Mouse (Mus musculus): Measurements from ENCODE around the gene Prpf4. TPM values are rescaled to one million over a fixed set of nuclear protein-coding genes. Genes with fewer than 3 reads are reported as not detected.

Prpf4 gene
- polyA plus RNA-seq, 1 experiment from 2014 or later: 6.8 TPM

- H3K4me3 ChIP-seq (ENCODE audit: inconsistent target): no peak overlapping the region
- H3K27ac ChIP-seq: no peak overlapping the region
- H3K79me2 ChIP-seq (ENCODE audit: inconsistent target): peaks cover 100% of the 10 kb centered on the region
- no peaks in the 10 kb centered on the region for H3K36me3 ChIP-seq (ENCODE audit: inconsistent target)
- WGBS (ENCODE audit: missing documents): 96% methylated on average over 4 of the region's 4 CpGs
These were observed 34.3 kb upstream of the Prpf4 start for GRCm38 (mm10) chr4:62374342-62374741.

- H3K4me3 ChIP-seq (ENCODE audit: inconsistent target): no peak overlapping the region
- no peak overlapping the region for H3K27ac ChIP-seq
- WGBS (ENCODE audit: missing documents): 90% methylated on average over 2 of the region's 2 CpGs
These were observed 32.5 kb upstream of the Prpf4 start for GRCm38 (mm10) chr4:62376123-62376522.

GRCm38 (mm10) chr4:62379724-62380381, 28.7 kb upstream of the Prpf4 start:
- H3K27ac ChIP-seq: no peak overlapping the region
- no peak overlapping the region for H3K4me3 ChIP-seq (ENCODE audit: inconsistent target)
- WGBS (ENCODE audit: missing documents): 95% methylated on average over 9 of the region's 9 CpGs
- peaks cover 5% of the 10 kb centered on the region; the same call in 1 of the 2 replicates for H3K36me3 ChIP-seq (ENCODE audit: inconsistent target)
- peaks cover 100% of the 10 kb centered on the region for H3K79me2 ChIP-seq (ENCODE audit: inconsistent target)

More at GRCm38 (mm10) chr4:62376123-62376522, 32.5 kb upstream of the Prpf4 start:
- Histone ChIP-seq H3K79me2 (ENCODE audit: inconsistent target) (peaks cover 100% of the 10 kb centered on the region), H3K36me3 (ENCODE audit: inconsistent target) (no peaks in the 10 kb centered on the region)

DNA sequence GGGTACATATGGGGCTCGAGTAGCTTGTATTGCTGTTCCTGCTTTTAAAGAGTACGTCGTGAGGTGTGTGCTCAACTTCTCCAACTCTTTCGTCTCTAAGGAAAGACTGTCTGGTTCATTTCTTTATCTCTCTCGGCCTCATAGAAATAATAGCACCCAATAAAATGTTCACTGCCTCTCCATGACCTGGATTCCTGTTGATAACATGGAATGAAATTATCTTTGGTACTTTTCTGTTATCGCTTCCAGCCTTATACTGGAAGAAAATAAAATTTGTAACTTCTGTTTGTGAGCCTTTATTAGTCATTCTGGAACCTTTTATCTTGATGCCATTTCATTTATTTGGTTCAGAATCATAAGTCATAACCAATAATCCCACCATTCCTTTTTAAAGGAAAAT, 25.4 kb upstream of the Prpf4 start:
- Histone ChIP-seq H3K36me3 (ENCODE audit: inconsistent target) (peaks cover 31% of the 10 kb centered on the region; the same call in 1 of the 2 replicates), H3K27ac (no peak overlapping the region), H3K4me3 (ENCODE audit: inconsistent target) (no peak overlapping the region), H3K79me2 (ENCODE audit: inconsistent target) (peaks cover 76% of the 10 kb centered on the region)
- 94% methylated on average over 6 of the region's 6 CpGs for WGBS (ENCODE audit: missing documents)

DNA sequence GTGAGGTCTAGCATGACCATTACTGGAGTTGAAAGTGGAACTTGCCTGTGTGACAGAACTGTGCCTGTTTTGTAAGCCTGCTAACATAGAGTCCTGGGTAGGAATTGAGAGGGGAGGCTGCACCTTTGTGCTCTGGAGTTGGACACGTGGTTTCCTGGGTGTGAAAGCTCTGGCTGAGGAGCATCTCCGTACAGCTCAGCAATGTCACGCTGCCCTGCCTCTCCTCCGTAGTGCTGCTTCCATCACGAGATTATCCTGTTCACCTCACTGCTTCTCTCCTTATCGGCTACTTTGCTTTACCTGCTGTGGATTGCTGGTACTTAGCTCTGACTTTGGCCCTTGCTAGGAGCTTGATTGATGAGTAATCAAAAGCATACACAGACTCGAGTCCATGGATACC, 24.8 kb upstream of the Prpf4 start:
- Histone ChIP-seq H3K4me3 (ENCODE audit: inconsistent target) (no peak overlapping the region), H3K36me3 (ENCODE audit: inconsistent target) (peaks cover 37% of the 10 kb centered on the region; the same call in 1 of the 2 replicates), H3K27ac (no peak overlapping the region), H3K79me2 (ENCODE audit: inconsistent target) (peaks cover 71% of the 10 kb centered on the region)
- WGBS (ENCODE audit: missing documents): 94% methylated on average over 7 of the region's 7 CpGs

GRCm38 (mm10) chr4:62384159-62384558, 24.4 kb upstream of the Prpf4 start:
- 100% methylated on average over 1 of the region's 1 CpGs for WGBS (ENCODE audit: missing documents)
- Histone ChIP-seq H3K27ac (no peak overlapping the region), H3K79me2 (ENCODE audit: inconsistent target) (peaks cover 67% of the 10 kb centered on the region), H3K4me3 (ENCODE audit: inconsistent target) (no peak overlapping the region), H3K36me3 (ENCODE audit: inconsistent target) (peaks cover 41% of the 10 kb centered on the region; the same call in 1 of the 2 replicates)

GRCm38 (mm10) chr4:62385439-62385838, 23.2 kb upstream of the Prpf4 start:
- 90% methylated on average over 5 of the region's 7 CpGs for WGBS (ENCODE audit: missing documents)
- Histone ChIP-seq H3K79me2 (ENCODE audit: inconsistent target) (peaks cover 54% of the 10 kb centered on the region), H3K27ac (no peak overlapping the region), H3K4me3 (ENCODE audit: inconsistent target) (no peak overlapping the region), H3K36me3 (ENCODE audit: inconsistent target) (peaks cover 52% of the 10 kb centered on the region; the same call in 1 of the 2 replicates)

GRCm38 (mm10) chr4:62389592-62390512, 18.7 kb upstream of the Prpf4 start:
- no peak overlapping the region for H3K27ac ChIP-seq

DNA sequence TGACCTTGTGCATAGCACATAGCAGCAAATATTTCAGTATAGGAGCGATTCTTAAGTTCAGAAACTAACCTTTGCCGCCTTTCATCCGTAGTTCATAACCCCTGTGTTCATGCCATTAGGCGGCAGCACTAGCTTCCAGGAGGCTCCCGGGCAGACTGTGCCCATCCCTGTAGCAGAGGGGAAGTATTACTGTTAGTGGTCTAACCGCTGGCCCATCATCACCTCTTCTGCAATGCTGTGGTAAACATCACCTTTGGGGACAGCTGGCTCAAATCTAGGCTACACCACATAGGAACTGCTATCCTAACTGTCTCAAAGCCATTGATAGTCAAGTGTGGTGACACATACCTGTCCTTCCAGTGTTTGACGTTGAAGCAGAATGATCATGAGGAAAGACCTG, 16.7 kb upstream of the Prpf4 start:
- Histone ChIP-seq H3K36me3 (ENCODE audit: inconsistent target) (peaks cover 50% of the 10 kb centered on the region; the same call in 1 of the 2 replicates), H3K27ac (no peak overlapping the region), H3K79me2 (ENCODE audit: inconsistent target) (peaks cover 16% of the 10 kb centered on the region), H3K4me3 (ENCODE audit: inconsistent target) (no peak overlapping the region)
- 57% methylated on average over 7 of the region's 7 CpGs for WGBS (ENCODE audit: missing documents)

More at GRCm38 (mm10) chr4:62389592-62390512, 18.7 kb upstream of the Prpf4 start:
- 92% methylated on average over 5 of the region's 5 CpGs for WGBS (ENCODE audit: missing documents)
- Histone ChIP-seq H3K79me2 (ENCODE audit: inconsistent target) (peaks cover 10% of the 10 kb centered on the region; the same call in 1 of the 2 replicates), H3K36me3 (ENCODE audit: inconsistent target) (peaks cover 51% of the 10 kb centered on the region; the same call in 1 of the 2 replicates), H3K4me3 (ENCODE audit: inconsistent target) (no peak overlapping the region)

GRCm38 (mm10) chr4:62393459-62393858, 15.1 kb upstream of the Prpf4 start:
- Histone ChIP-seq H3K79me2 (ENCODE audit: inconsistent target) (peaks cover 32% of the 10 kb centered on the region), H3K36me3 (ENCODE audit: inconsistent target) (peaks cover 40% of the 10 kb centered on the region; the same call in 1 of the 2 replicates), H3K27ac (no peak overlapping the region), H3K4me3 (ENCODE audit: inconsistent target) (no peak overlapping the region)
- WGBS (ENCODE audit: missing documents): 90% methylated on average over 6 of the region's 6 CpGs

DNA sequence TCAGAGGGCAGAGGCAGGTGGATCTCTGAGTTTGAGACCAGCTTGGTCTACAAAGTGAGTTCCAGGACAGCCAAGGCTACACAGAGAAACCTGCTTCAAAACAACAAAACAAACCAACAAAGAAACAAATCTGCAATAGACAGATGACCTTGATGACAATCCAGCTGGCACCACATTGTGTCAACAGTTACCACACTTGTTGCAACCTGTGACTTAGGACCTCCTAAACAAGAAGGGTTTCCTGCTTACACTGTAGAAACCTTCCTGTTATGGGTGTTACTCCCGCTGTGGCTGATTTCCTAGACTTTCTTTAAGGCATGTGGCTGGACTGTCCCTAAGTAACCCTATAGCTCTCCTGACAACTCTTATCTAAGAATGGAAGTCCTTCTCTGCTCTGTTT, 12.8 kb upstream of the Prpf4 start:
- peaks cover 43% of the 10 kb centered on the region; the same call in 1 of the 2 replicates for H3K36me3 ChIP-seq (ENCODE audit: inconsistent target)
- WGBS (ENCODE audit: missing documents): 63% methylated on average over 1 of the region's 1 CpGs
- no peak overlapping the region for H3K27ac ChIP-seq
- H3K4me3 ChIP-seq (ENCODE audit: inconsistent target): no peak overlapping the region
- H3K79me2 ChIP-seq (ENCODE audit: inconsistent target): peaks cover 48% of the 10 kb centered on the region

DNA sequence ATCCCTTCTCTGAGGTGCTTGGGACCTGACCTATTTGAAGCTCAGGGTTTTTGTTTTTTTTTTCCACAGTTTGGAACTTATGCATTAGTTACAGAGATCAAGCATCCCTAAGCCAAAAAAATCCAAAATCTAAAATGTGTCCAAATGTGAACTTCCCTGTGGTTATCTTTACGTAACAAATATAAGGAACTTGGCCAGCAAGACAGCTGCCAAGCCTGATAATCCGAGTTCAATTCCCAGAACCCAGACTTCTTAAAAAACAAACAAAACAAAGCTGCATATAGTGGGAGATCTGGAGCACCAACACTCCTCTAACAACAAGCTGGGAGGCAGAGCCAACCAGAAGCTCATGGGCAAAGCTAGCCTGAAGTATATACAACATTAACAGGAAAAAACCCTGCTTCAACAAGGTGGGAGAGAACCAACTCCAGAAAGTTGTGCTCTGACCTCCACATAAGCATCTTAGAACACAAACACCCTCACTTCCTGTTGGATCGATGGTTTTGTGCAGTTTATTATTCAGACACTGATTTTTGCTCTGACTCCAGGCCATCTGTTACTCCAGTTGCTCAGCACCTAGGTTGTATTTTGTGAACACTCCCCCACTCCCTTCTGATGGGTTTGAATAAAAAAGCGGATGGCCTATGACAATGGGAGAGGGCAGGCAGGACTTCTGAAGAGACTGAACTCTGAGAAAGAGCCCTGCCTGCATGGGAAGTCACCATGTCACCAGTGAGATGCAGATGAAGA, 10.8 kb upstream of the Prpf4 start:
- Histone ChIP-seq H3K79me2 (ENCODE audit: inconsistent target) (peaks cover 68% of the 10 kb centered on the region), H3K4me3 (ENCODE audit: inconsistent target) (no peak overlapping the region), H3K27ac (no peak overlapping the region), H3K36me3 (ENCODE audit: inconsistent target) (peaks cover 57% of the 10 kb centered on the region; the same call in 1 of the 2 replicates)
- 68% methylated on average over 4 of the region's 4 CpGs for WGBS (ENCODE audit: missing documents)

DNA sequence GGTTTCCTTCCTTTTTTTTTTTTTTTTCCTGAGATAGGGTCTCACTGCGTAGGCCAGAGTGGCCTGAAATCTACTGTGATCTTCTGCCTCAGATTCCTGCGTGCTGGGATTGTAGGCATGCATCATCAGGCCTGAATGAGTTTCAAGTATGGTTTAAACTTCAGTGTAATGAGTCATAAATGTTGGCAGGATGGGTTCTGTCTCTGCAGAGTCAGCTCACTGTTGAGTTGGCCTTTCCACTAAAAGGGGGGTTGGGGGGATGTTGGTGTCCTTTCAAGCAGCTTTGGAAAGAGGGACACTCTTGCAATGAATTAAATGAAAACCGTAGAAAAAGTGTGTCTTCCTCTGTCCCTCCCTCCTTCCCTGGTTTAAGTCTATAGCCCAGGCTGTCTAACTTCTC, 9.6 kb upstream of the Prpf4 start:
- 96% methylated on average over 2 of the region's 3 CpGs for WGBS (ENCODE audit: missing documents)
- H3K4me3 ChIP-seq (ENCODE audit: inconsistent target): no peak overlapping the region
- no peak overlapping the region for H3K27ac ChIP-seq
- H3K79me2 ChIP-seq (ENCODE audit: inconsistent target): peaks cover 80% of the 10 kb centered on the region
- H3K36me3 ChIP-seq (ENCODE audit: inconsistent target): peaks cover 68% of the 10 kb centered on the region; the same call in 1 of the 2 replicates

- WGBS (ENCODE audit: missing documents): 80% methylated on average over 4 of the region's 4 CpGs
- peaks cover 28% of the 10 kb centered on the region; the same call in 1 of the 2 replicates for H3K36me3 ChIP-seq (ENCODE audit: inconsistent target)
- H3K79me2 ChIP-seq (ENCODE audit: inconsistent target): peaks cover 91% of the 10 kb centered on the region
- H3K27ac ChIP-seq: no peak overlapping the region
- no peak overlapping the region for H3K4me3 ChIP-seq (ENCODE audit: inconsistent target)
These were observed 2.5 kb upstream of the Prpf4 start for GRCm38 (mm10) chr4:62406133-62406532.

Data from macrophage (primary cell).